Mouse (Mus musculus): Measurements from ENCODE around the gene Fzd9. TPM values are rescaled to one million over a fixed set of nuclear protein-coding genes. Genes with fewer than 3 reads are reported as not detected.

The Fzd9 gene
- polyA plus RNA-seq, 1 experiment = 3.1 TPM

DNA sequence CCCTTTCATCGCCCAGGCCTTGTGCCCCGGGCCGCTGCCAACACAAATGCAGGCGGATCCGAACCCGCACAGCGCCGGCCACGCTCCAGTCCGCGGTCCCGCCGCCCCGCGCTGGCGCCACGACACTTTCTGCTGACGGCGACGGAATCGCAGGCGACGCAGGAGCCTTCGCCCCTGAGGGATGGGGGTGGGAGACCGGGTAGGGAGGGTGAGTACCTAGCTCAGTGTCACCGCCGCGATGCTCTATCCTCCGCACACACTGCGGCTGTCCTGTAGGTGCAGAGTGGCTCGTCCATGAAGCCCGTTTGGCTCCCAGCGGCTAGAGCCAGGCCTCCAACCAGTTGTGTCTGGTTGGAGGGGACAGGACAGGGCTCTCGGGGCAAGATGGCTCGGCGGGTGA lies 25.6 kb upstream of the Fzd9 start:
- peaks cover 11% of the 10 kb centered on the region; the same call in 1 of the 2 replicates for H3K4me1 ChIP-seq (ENCODE audit: control insufficient read depth, insufficient read depth, low read length)
- TF ChIP-seq CTCF (IDR thresholded peaks at IDR 0.05; ENCODE audit: control insufficient read depth, insufficient read depth, insufficient replicate concordance, low read depth, low read length) (no peak), POLR2A (IDR thresholded peaks at IDR 0.05; ENCODE audit: control insufficient read depth, low read depth, low read length) (no peak)
- no peak overlapping the region for H3K27ac ChIP-seq (ENCODE audit: control insufficient read depth, insufficient read depth, low read depth, low read length)
- H3K4me3 ChIP-seq (ENCODE audit: control insufficient read depth, low read depth, low read length) = peak overlapping the region; percentile 55
- H3K27me3 ChIP-seq (ENCODE audit: control insufficient read depth, insufficient read depth, low read length) = no peaks in the 10 kb centered on the region
- H3K36me3 ChIP-seq (ENCODE audit: control insufficient read depth, insufficient read depth, low read length) = no peaks in the 10 kb centered on the region

DNA sequence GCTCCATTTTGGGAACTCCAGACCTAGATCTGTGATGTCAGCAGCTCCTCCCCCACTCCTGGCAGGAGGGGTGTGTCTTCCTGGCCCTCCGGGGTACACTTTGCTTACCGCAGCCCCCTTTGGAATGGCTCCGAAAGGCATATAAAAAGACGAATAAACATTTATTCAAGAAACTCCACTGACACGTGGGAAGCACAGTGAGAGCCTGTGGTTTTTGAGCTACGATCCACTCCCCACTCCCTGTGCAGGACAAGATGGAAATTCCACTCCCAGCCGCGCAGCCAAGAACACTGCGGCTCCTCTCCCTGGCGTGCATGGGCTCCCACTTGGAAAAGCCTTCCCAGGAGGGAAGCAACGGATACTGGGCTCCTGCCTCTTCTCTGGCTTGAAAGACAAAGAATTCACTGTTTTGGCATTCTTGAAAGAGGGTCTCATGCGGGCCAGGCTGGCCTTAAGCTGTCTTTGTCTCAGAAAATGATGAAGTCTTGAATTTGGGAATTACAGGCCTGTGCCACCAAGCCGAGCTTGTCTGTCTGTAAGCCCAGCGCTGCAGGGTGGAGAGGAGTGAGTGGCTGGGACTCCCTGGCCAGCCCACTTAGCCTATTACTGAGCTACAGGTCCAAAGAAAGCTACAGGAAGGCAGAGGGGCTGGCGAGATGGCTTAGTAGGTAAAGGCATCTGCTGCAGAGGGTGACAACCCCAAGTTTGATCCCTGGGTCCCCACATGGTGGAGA lies 23.8 kb upstream of the Fzd9 start:
- Histone ChIP-seq H3K27me3 (ENCODE audit: control insufficient read depth, insufficient read depth, low read length) (no peaks in the 10 kb centered on the region), H3K36me3 (ENCODE audit: control insufficient read depth, insufficient read depth, low read length) (no peaks in the 10 kb centered on the region), H3K4me3 (ENCODE audit: control insufficient read depth, low read depth, low read length) (no peak overlapping the region), H3K4me1 (ENCODE audit: control insufficient read depth, insufficient read depth, low read length) (peaks cover 8% of the 10 kb centered on the region; the same call in 1 of the 2 replicates), H3K27ac (ENCODE audit: control insufficient read depth, insufficient read depth, low read depth, low read length) (peak overlapping the region; percentile 8; the same call in 1 of the 2 replicates)
- no peak for TF ChIP-seq POLR2A (IDR thresholded peaks at IDR 0.05; ENCODE audit: control insufficient read depth, low read depth, low read length)
- TF ChIP-seq CTCF (IDR thresholded peaks at IDR 0.05; ENCODE audit: control insufficient read depth, insufficient read depth, insufficient replicate concordance, low read depth, low read length) = no peak

DNA sequence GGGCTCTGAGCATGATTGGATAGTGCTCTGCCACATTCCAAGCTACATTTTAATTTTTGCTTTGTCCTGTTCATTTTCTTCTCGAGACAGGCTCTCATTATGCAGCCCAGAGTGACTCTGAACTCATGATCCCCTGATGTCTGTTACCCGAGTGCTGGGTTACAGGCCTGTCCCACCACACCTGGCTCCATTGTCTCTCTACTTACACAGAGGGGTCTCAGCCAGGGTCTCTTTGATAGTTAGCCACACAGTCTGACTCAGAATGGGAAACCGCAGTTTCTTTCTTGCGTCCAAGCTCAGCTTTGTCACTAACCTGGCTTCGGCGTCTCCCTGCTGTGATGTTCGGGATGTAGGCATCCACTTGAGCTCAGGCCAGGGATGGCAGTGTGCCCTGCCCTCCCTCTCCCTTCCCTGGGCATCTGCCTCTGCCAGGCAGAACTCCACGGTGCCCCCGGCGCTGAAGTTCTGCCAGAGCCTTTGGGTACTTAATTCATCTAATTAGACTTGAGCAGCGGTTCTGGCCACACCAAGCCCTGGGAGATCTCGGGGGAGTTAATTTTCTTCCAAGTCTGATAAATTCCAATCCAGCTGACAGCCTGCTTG lies 20.6 kb upstream of the Fzd9 start:
- Histone ChIP-seq H3K27me3 (ENCODE audit: control insufficient read depth, insufficient read depth, low read length) (no peaks in the 10 kb centered on the region), H3K4me3 (ENCODE audit: control insufficient read depth, low read depth, low read length) (no peak overlapping the region), H3K36me3 (ENCODE audit: control insufficient read depth, insufficient read depth, low read length) (no peaks in the 10 kb centered on the region), H3K27ac (ENCODE audit: control insufficient read depth, insufficient read depth, low read depth, low read length) (no peak overlapping the region), H3K4me1 (ENCODE audit: control insufficient read depth, insufficient read depth, low read length) (peaks cover 6% of the 10 kb centered on the region; the same call in 1 of the 2 replicates)
- TF ChIP-seq POLR2A (IDR thresholded peaks at IDR 0.05; ENCODE audit: control insufficient read depth, low read depth, low read length) (no peak), CTCF (IDR thresholded peaks at IDR 0.05; ENCODE audit: control insufficient read depth, insufficient read depth, insufficient replicate concordance, low read depth, low read length) (no peak)

DNA sequence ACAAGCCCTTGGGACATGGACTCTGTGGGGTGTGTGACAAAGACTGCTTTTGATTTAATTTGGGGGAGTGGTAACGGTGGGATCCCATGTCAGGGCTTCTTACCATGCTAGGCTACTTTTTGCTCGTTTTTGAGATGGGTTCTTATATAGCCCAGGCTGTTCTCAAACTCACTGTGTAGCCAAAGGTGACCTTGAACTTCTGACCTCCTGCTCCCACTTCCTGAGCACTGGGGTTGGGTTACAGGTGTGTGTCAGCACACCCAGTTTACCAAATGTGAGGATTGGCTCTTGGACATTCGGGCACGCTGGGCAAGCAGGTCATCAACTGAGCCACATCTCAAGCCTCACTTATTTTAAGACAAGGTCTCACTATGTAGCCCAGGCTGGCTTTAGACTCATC lies 19.3 kb upstream of the Fzd9 start:
- TF ChIP-seq POLR2A (IDR thresholded peaks at IDR 0.05; ENCODE audit: control insufficient read depth, low read depth, low read length) (no peak), CTCF (IDR thresholded peaks at IDR 0.05; ENCODE audit: control insufficient read depth, insufficient read depth, insufficient replicate concordance, low read depth, low read length) (no peak)
- no peak overlapping the region for H3K4me3 ChIP-seq (ENCODE audit: control insufficient read depth, low read depth, low read length)
- H3K4me1 ChIP-seq (ENCODE audit: control insufficient read depth, insufficient read depth, low read length) = peaks cover 4% of the 10 kb centered on the region; the same call in 1 of the 2 replicates
- peak overlapping the region; percentile 22 for H3K27ac ChIP-seq (ENCODE audit: control insufficient read depth, insufficient read depth, low read depth, low read length)
- no peaks in the 10 kb centered on the region for H3K36me3 ChIP-seq (ENCODE audit: control insufficient read depth, insufficient read depth, low read length)
- no peaks in the 10 kb centered on the region for H3K27me3 ChIP-seq (ENCODE audit: control insufficient read depth, insufficient read depth, low read length)

DNA sequence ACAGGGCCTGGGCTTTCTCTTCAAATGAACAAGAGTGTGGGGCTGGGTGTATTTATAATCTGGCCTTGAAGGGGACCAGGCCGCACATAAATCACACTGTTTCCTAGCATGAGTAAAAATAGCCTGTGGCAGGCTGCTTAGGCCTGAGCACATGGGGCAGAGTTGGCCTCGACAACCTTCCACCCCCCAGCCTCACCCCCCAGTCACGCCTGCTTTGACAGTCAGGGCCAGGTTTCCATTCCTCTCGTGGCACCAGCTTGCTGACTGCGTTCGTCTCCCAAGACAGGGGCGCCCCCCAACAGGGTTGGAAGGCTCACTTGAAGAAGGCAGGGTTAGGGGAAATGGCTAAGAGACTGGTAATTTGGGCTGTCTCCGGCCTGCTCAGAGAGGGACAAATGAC lies 18.4 kb upstream of the Fzd9 start:
- Histone ChIP-seq H3K4me3 (ENCODE audit: control insufficient read depth, low read depth, low read length) (no peak overlapping the region), H3K27ac (ENCODE audit: control insufficient read depth, insufficient read depth, low read depth, low read length) (no peak overlapping the region), H3K36me3 (ENCODE audit: control insufficient read depth, insufficient read depth, low read length) (no peaks in the 10 kb centered on the region), H3K27me3 (ENCODE audit: control insufficient read depth, insufficient read depth, low read length) (no peaks in the 10 kb centered on the region), H3K4me1 (ENCODE audit: control insufficient read depth, insufficient read depth, low read length) (peaks cover 3% of the 10 kb centered on the region)
- TF ChIP-seq CTCF (IDR thresholded peaks at IDR 0.05; ENCODE audit: control insufficient read depth, insufficient read depth, insufficient replicate concordance, low read depth, low read length) (no peak), POLR2A (IDR thresholded peaks at IDR 0.05; ENCODE audit: control insufficient read depth, low read depth, low read length) (no peak)

DNA sequence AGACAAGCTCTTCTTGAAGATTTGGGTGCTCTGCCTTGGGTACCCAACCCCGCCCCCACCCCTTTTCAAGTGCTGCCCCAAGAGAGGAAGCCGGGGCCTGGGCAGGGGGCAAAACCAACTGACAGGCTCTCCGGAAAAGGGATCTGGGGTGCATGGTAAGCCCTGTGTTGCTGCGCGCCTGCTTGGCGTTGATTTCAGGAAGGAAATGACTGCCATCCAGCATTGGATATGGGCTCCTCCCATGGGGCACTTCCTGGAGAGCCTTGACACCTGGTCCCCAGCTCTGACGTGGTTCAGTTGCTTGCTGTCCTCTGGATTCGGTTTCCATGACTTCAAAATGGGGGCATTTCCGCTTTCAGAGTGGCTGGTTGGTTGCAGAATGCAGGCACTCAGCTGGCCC lies 13.5 kb upstream of the Fzd9 start:
- H3K27me3 ChIP-seq (ENCODE audit: control insufficient read depth, insufficient read depth, low read length) = no peaks in the 10 kb centered on the region

DNA sequence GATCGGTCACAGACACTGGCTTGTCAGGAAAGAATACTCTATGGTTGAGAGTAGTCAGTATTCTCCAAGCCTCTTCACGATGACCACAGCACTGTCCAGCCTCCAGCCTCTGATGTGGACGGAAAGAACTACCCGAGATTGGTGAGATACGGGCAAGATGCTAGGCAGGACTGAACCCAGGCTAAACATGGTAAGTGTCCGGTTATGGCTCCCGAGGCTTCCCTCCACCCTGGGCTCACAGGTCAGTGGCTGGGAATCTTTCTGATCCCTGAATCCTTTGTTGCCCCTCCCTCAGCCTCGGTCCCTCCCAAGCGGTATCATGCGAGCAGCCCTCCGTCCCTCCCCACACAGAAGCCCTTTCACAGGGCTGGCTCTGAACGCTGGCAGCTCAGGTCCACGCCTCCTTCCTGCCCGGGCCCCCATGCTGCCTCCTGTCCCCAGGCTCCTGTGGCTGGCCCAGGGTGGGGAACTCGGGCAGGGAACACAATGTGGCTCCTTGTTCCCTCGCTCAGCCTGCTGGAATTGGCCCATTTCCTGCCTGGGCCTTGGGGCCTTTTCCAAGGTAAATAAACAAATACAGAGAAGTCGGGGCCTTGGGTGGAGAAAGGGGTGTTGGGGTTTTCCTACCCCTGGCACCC lies 13.0 kb upstream of the Fzd9 start:
- TF ChIP-seq POLR2A (IDR thresholded peaks at IDR 0.05; ENCODE audit: control insufficient read depth, low read depth, low read length) (no peak), CTCF (IDR thresholded peaks at IDR 0.05; ENCODE audit: control insufficient read depth, insufficient read depth, insufficient replicate concordance, low read depth, low read length) (no peak)
- H3K27me3 ChIP-seq (ENCODE audit: control insufficient read depth, insufficient read depth, low read length) = no peaks in the 10 kb centered on the region

More for the DNA sequence above, 13.5 kb upstream of the Fzd9 start:
- Histone ChIP-seq H3K36me3 (ENCODE audit: control insufficient read depth, insufficient read depth, low read length) (no peaks in the 10 kb centered on the region), H3K4me3 (ENCODE audit: control insufficient read depth, low read depth, low read length) (no peak overlapping the region; the same call in 1 of the 2 replicates), H3K27ac (ENCODE audit: control insufficient read depth, insufficient read depth, low read depth, low read length) (no peak overlapping the region), H3K4me1 (ENCODE audit: control insufficient read depth, insufficient read depth, low read length) (peaks cover 10% of the 10 kb centered on the region)
- TF ChIP-seq POLR2A (IDR thresholded peaks at IDR 0.05; ENCODE audit: control insufficient read depth, low read depth, low read length) (no peak), CTCF (IDR thresholded peaks at IDR 0.05; ENCODE audit: control insufficient read depth, insufficient read depth, insufficient replicate concordance, low read depth, low read length) (no peak)

More for the DNA sequence above, 13.0 kb upstream of the Fzd9 start:
- Histone ChIP-seq H3K4me3 (ENCODE audit: control insufficient read depth, low read depth, low read length) (peak overlapping the region; percentile 11), H3K4me1 (ENCODE audit: control insufficient read depth, insufficient read depth, low read length) (peaks cover 10% of the 10 kb centered on the region), H3K36me3 (ENCODE audit: control insufficient read depth, insufficient read depth, low read length) (no peaks in the 10 kb centered on the region), H3K27ac (ENCODE audit: control insufficient read depth, insufficient read depth, low read depth, low read length) (no peak overlapping the region; the same call in 1 of the 2 replicates)
